Mouse (Mus musculus) spleen, adult 2 months (tissue): Measurements from ENCODE around the gene Zc2hc1b.

ENCODE experiments used
- CTCF ChIP-seq: fragments of 200-500 bp; IDR thresholded peaks from 2 replicates; pipeline ENCODE4 v1.5.1; 2011; ENCODE audit warnings: mild to moderate bottlenecking, inconsistent platforms; ENCODE audit not compliant: insufficient read depth, insufficient read length, insufficient replicate concordance; ENCODE audit errors: extremely low read depth
- POLR2A ChIP-seq: fragments of 200-500 bp; IDR thresholded peaks from 2 replicates; pipeline ENCODE4 v1.6.1; 2011; ENCODE audit warnings: low read depth, low read length, inconsistent platforms

GRCm38 (mm10) chr10:13225377-13226063 lies 47.7 kb upstream of the Zc2hc1b start:
- TF ChIP-seq CTCF: no peak
- TF ChIP-seq POLR2A: no peak
